Mouse (Mus musculus) CD4-positive, CD25-positive, alpha-beta regulatory T cell (primary cell): ENCODE results near the gene Olfr160. TPM values are rescaled to one million over a fixed set of nuclear protein-coding genes. Genes with fewer than 3 reads are reported as not detected.

ENCODE experiments used
- polyA plus RNA-seq: library from polyadenylated mRNA; unstranded; fragments of 100-300 nt; shearing (Covaris generic); gene quantifications from one replicate; pipeline ENCODE4 v1.2.1, GENCODE M21; 2017

Olfr160 gene
- polyA plus RNA-seq = 0.14 TPM

DNA sequence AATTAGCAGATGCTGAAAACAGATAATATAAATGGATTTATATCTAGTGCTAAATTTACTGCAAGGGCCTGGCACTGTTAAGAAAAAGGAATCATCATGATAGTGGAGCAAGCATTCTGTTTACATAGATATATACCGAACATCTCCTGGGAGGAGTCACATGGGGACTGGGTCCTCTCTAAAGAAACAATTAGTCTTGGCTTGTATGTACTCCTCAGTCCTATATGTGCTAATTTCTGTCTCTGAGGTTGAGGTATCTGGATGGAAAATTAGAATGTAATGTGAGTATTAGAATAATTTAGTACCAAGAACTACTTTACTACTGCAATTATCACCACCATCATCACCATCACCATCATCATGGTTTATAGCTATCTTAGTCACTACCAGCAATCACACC, at the start of gene Olfr160:
Gene Olfr160, minus strand, starts transcription at position 101 of the 400 bp plus-strand sequence.

DNA sequence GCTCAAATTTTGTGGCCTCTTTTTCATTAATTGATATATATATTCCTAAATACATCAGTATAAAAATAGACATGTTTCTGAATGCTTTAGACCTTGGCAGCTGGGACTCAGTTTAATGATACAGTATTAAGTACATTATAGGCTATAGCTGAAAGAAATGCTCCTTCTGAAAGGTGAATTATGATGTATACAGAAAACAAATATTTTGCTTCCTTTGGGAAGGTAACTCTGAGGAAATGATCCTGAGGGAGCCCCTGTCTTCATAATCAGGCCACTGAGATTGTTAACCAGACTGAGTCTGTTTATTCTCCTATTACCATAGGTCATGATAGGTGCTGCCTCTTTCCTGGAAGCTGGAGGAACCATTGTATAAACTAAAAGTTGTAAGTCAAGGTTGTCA, 28.8 kb upstream of the Olfr160 start, which contains the start of gene Olfr874:
Gene Olfr874, plus strand, starts transcription at position 301 of the 400 bp plus-strand sequence.

DNA sequence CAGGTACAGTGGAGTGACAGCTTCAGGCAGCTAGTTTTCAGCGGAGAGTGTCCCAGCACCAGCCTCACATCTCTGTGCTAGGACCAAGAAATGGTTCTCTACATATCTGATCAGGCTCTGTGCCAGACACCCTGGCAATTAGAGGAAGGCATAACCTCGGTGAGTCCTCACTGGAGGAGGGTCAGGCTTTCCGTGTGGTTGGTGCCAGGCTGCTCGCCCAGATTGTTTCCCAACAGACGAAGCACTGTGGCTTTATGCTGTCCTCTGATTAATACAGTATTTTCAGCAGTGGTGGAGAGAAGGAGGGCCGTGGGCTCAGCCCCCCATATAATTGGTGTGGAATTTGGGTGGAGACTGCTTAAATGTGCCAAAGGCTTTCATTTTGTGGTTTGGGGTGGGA, 46.9 kb downstream of the Olfr160 start, which contains the start of gene Panx3:
Gene Panx3, minus strand, starts transcription at position 121 of the 400 bp plus-strand sequence.

Other genes with a start within 250 kb of the Olfr160 start
- gene Msantd2, start 226.9 kb downstream of the Olfr160 start, polyA plus RNA-seq = 25.0 TPM
- gene Esam, start 188.2 kb downstream of the Olfr160 start, polyA plus RNA-seq = 0.69 TPM
- gene Vsig2, start 177.0 kb downstream of the Olfr160 start, polyA plus RNA-seq = not detected
- 4.3 TPM for gene Nrgn, start 163.3 kb downstream of the Olfr160 start, polyA plus RNA-seq
- gene Siae, start 160.6 kb downstream of the Olfr160 start, polyA plus RNA-seq = 12.4 TPM
- gene Spa17, start 102.5 kb downstream of the Olfr160 start, polyA plus RNA-seq = 1.2 TPM
- 147 TPM for gene Tbrg1, start 58.9 kb downstream of the Olfr160 start, polyA plus RNA-seq
- gene Panx3, start 47.0 kb downstream of the Olfr160 start, polyA plus RNA-seq = 0.13 TPM
- gene Olfr874, start 28.9 kb upstream of the Olfr160 start, polyA plus RNA-seq = not detected
- not detected for gene Olfr875, start 55.6 kb upstream of the Olfr160 start, polyA plus RNA-seq
- gene Olfr876, start 86.8 kb upstream of the Olfr160 start, polyA plus RNA-seq = 0.06 TPM
- gene Olfr877, start 138.0 kb upstream of the Olfr160 start, polyA plus RNA-seq = 0.08 TPM
- gene Olfr145, start 180.5 kb upstream of the Olfr160 start, polyA plus RNA-seq = 0.02 TPM
- gene Olfr878, start 201.6 kb upstream of the Olfr160 start, polyA plus RNA-seq = 0.14 TPM